Mouse (Mus musculus) testis, postnatal 10 days (tissue): ENCODE results near the gene H2-M10.2.
"Not testable (repeated sequence)": the region's sequence is repeated elsewhere in the genome, so short reads cannot be mapped to it uniquely, and the experiment has no call there.

Source experiments
- DNase-seq: peaks from one replicate; pipeline ENCODE4 v3.0.0; 2021; ENCODE audit warnings: low spot score

Gene H2-M10.2

DNA sequence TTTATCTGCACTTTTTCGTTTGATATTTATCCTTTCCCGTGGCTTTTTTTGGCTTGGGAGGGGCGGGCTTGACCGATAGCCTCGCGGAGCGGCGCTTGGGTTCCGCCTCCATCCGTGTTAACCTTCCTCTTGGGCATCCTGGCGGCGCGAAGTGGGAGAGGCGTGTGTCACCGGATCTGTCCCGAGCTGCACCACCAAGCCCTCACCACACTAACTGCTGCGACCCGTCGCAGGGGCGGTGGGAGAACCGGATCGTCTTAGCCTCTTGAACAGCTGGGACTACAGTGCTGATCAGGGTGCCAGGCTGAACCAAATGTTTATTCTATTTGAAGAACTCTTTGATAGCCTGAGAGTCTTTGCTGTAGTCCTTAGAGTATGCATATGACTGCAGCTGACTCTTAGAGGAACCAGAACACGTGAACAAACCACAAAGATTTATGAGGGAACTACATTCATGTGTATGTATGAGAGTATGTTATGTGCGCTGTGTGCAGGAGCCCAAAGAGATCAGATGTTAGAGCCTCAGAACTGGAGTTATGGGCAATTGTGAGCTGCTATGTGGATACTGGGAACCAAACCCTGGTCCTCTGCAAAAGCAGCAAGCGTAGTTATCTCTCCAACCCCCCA is 33.9 kb downstream of the H2-M10.2 start:
- DNase-seq, result no peak

DNA sequence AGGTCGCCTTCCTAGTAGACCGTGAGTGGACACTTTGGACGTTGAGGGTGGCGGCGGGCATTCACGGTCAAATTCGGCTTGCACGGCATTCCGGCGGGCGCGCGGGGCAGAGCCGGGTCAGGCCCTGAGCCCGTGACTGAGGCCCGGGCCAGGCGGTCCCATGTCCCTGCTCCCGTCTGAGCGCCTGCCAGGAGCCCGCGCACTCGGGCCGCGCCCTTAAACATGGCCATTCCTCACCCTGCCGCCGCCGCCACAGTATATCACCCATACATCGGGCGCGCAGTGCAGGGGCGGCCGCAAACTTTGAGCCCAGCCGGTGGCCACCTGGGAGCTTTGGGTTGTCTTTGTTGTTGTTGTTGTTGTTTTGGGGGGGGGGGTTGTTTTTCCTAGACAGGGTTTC is 37.4 kb downstream of the H2-M10.2 start:
- DNase-seq, result no peak

DNA sequence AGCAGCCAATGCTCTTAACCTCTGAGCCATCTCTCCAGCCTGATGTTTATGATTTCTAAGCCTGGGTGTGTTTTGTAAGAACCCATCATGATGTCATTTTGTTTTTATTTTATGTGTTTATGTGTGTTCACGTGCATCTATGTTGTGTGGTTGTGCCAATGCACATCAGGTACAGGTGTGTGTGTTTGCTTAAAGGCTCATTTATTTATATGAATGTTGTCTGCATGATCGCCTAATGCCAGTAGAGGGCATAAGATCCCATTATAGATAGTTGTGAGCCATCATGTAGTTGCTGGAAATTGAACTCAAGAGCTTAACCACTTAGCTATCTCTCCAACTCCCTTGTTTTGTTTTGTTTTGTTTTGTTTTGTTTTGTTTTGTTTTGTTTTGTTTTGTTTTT is 40.5 kb downstream of the H2-M10.2 start:
- DNase-seq, result no peak

DNA sequence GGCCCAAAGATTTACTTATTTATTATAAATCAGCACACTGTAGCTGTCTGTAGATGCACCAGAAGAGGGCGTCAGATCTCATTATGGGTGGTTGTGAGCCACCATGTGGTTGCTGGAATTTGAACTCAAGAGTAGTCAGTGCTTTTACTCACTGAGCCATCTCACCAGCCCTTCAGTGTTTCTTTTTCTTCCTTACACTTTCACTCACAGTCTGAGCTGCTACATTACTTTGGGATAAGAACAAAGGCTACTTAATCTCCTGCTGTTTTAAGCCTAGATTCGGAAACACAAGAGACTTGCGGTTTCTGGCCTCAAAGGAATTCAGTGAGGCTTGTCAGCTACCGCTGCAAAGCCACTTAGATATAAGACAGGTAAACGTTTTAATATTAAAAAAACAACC is 42.3 kb downstream of the H2-M10.2 start:
- DNase-seq, result no peak

DNA sequence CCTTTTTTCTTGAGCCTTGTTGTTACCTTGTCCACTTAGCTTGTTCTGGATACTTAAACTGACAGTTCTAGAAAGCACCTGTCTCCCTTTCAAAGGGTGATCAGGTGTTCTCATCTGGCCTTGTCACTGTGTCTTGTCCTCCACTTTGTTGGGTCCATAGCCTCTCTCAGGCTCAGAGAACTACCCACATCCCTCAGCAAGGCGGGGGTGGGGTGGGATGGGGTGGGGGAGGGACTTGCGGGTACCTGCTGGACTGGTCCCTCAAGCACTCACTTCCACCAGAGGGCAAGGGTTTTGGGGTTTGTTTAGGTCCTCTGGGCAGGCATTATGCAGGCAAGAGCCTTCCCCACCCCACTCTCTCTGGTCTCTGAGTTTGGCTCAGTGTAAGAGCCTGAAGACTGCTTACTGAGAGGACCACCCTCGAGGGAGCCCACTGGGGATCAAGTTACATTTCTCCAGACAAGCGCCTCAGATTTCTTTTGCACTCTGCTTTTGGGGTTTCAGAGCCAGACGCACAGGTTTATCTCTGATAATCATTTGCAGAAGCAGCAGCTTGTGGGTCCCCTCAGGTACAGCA is 45.6 kb downstream of the H2-M10.2 start:
- no peak for DNase-seq

DNA sequence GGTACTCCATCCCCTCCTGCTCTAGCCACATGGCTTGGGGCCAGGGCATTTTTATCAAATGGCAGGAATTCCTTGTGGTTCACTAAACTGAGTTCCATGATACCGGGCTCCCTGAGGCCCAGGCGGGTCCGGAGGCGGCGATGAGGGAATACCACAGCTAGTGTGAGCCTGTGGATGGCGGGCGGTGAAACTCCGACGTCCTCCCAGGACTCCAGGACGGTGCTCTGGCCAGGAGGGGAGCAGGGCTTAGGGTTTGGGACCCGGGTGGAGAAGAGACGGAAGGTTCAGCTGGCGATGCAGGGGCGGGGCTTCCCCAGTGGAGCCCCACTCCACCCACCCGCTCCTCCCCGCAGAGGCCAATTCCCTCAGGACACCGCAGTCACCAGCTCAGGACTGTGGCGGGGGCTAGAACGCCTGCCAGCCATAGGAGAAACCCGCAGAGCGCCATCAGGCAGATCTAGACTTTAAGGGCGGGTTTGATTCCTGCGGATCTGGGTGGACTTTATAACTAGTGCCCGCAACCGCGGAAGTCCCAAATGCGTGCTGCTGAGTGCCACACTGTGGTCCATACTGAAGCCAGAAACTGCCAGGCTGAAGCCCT is 48.9 kb downstream of the H2-M10.2 start:
- DNase-seq, result peak; percentile 57

DNA sequence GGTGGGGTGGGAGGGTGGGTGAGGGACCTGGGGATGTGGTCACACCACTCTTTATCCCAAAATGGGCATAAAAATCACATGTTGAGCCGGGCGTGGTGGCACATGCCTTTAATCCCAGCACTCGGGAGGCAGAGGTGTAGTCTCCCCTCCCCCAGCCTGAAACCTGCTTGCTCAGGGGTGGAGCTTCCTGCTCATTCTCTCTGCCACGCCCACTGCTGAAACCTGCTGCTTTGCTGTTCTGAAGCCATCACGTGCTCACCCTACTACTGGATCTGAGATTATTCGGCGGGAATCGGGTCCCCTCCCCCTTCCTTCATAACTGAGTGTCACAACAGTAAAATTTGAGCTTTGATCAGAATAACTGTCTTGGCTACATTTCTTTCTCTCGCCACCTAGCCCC is 51.0 kb downstream of the H2-M10.2 start:
- DNase-seq, result not testable (repeated sequence)
